Mouse (Mus musculus): ENCODE measurements around the gene Stx16. TPM values are rescaled to one million over a fixed set of nuclear protein-coding genes. Genes with fewer than 3 reads are reported as not detected.

The Stx16 gene
- polyA plus RNA-seq, 1 experiment = 23.4 TPM

DNA sequence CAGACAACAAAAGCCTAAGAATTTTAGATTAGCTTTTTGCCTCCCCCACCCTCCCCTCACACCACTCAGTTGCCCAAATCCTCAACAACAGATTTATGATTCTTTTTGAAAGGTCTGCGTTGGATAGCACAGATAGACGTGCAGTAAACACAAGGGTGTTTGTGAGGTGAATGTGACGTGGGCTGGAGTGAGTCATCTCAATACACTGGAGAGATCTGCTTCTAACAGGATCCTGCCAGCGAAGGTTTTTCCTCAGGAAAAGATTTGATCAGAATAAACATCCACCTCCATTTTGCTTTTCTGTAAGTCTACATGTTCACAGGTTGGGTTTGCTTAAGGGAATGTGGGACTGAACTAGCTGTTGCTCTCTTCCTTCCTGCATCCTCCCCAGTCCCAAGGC is 27.4 kb downstream of the Stx16 start:
- Histone ChIP-seq H3K4me3 (ENCODE audit: low read depth, low read length) (no peak overlapping the region), H3K27ac (ENCODE audit: insufficient read depth, low read depth, low read length) (no peak overlapping the region), H3K27me3 (ENCODE audit: control insufficient read depth, insufficient read depth, low read length) (no peaks in the 10 kb centered on the region), H3K4me1 (ENCODE audit: control insufficient read depth, insufficient read depth, insufficient read length, low read length) (peaks cover 10% of the 10 kb centered on the region; the same call in 1 of the 2 replicates), H3K36me3 (ENCODE audit: control insufficient read depth, insufficient read depth, low read length) (peaks cover 9% of the 10 kb centered on the region)
- WGBS = 85% methylated on average over 4 of the region's 4 CpGs
- no peak for TF ChIP-seq POLR2A (IDR thresholded peaks at IDR 0.05; ENCODE audit: low read depth, low read length)
- no peak for TF ChIP-seq CTCF (IDR thresholded peaks at IDR 0.05; ENCODE audit: extremely low read depth, insufficient read length, insufficient replicate concordance, low read depth, low read length)

GRCm38 (mm10) chr2:174107375-174107774 is 31.3 kb downstream of the Stx16 start:
- 27% methylated on average over 3 of the region's 3 CpGs for WGBS
- Histone ChIP-seq H3K27ac (ENCODE audit: insufficient read depth, low read depth, low read length) (peak overlapping the region; percentile 83), H3K4me1 (ENCODE audit: control insufficient read depth, insufficient read depth, insufficient read length, low read length) (peaks cover 21% of the 10 kb centered on the region), H3K36me3 (ENCODE audit: control insufficient read depth, insufficient read depth, low read length) (no peaks in the 10 kb centered on the region), H3K27me3 (ENCODE audit: control insufficient read depth, insufficient read depth, low read length) (no peaks in the 10 kb centered on the region), H3K4me3 (ENCODE audit: low read depth, low read length) (no peak overlapping the region)
- TF ChIP-seq POLR2A (IDR thresholded peaks at IDR 0.05; ENCODE audit: low read depth, low read length) (no peak), CTCF (IDR thresholded peaks at IDR 0.05; ENCODE audit: extremely low read depth, insufficient read length, insufficient replicate concordance, low read depth, low read length) (no peak)

GRCm38 (mm10) chr2:174109991-174110782 is 34.1 kb downstream of the Stx16 start, which contains the start of gene Npepl1:
Gene Npepl1, plus strand, starts transcription at chr2:174110349.
- no peaks in the 10 kb centered on the region for H3K27me3 ChIP-seq (ENCODE audit: control insufficient read depth, insufficient read depth, low read length)
- peaks cover 15% of the 10 kb centered on the region for H3K36me3 ChIP-seq (ENCODE audit: control insufficient read depth, insufficient read depth, low read length)
- H3K27ac ChIP-seq (ENCODE audit: insufficient read depth, low read depth, low read length) = peak within 1 kb of the TSS; percentile 80
- peak within 1 kb of the TSS; percentile 90 for H3K4me3 ChIP-seq (ENCODE audit: low read depth, low read length)
- TF ChIP-seq POLR2A (IDR thresholded peaks at IDR 0.05; ENCODE audit: low read depth, low read length) = no peak; the same call in 1 of the 2 replicates
- peak; percentile 43; the same call in 1 of the 2 replicates for TF ChIP-seq CTCF (IDR thresholded peaks at IDR 0.05; ENCODE audit: extremely low read depth, insufficient read length, insufficient replicate concordance, low read depth, low read length)
- peaks cover 21% of the 10 kb centered on the region for H3K4me1 ChIP-seq (ENCODE audit: control insufficient read depth, insufficient read depth, insufficient read length, low read length)
- WGBS = 1% methylated on average over 90 of the region's 90 CpGs

- peaks cover 21% of the 10 kb centered on the region for H3K36me3 ChIP-seq (ENCODE audit: control insufficient read depth, insufficient read depth, low read length)
- 36% methylated on average over 33 of the region's 33 CpGs for WGBS
- peaks cover 21% of the 10 kb centered on the region for H3K4me1 ChIP-seq (ENCODE audit: control insufficient read depth, insufficient read depth, insufficient read length, low read length)
- H3K27ac ChIP-seq (ENCODE audit: insufficient read depth, low read depth, low read length) = peak overlapping the region; percentile 40
- no peak for TF ChIP-seq POLR2A (IDR thresholded peaks at IDR 0.05; ENCODE audit: low read depth, low read length)
- TF ChIP-seq CTCF (IDR thresholded peaks at IDR 0.05; ENCODE audit: extremely low read depth, insufficient read length, insufficient replicate concordance, low read depth, low read length) = no peak
- H3K27me3 ChIP-seq (ENCODE audit: control insufficient read depth, insufficient read depth, low read length) = no peaks in the 10 kb centered on the region
- peak overlapping the region; percentile 90 for H3K4me3 ChIP-seq (ENCODE audit: low read depth, low read length)
Measured at GRCm38 (mm10) chr2:174110783-174111549, 34.9 kb downstream of the Stx16 start.

DNA sequence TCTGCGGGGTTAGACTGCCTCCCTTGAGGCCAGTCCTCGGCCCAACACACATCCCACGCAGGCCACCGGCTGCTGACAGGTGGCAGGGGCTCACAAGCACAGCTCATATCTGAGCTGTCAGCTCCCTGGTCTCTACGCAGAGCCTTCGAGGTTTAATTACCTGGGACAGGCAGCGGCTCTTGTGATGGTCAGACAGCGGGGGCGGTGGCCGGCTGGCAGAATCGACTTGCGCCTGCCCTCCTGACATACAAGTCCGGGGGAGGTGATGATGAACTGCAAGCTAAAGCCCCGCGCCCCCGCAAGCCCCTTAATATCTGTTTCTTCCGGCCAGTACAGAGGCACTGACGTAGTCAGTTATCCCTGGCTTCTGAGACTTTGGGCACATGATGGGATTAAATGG is 36.8 kb downstream of the Stx16 start:
- TF ChIP-seq POLR2A (IDR thresholded peaks at IDR 0.05; ENCODE audit: low read depth, low read length) (no peak), CTCF (IDR thresholded peaks at IDR 0.05; ENCODE audit: extremely low read depth, insufficient read length, insufficient replicate concordance, low read depth, low read length) (no peak)
- Histone ChIP-seq H3K27ac (ENCODE audit: insufficient read depth, low read depth, low read length) (no peak overlapping the region), H3K4me3 (ENCODE audit: low read depth, low read length) (no peak overlapping the region), H3K4me1 (ENCODE audit: control insufficient read depth, insufficient read depth, insufficient read length, low read length) (peaks cover 11% of the 10 kb centered on the region), H3K27me3 (ENCODE audit: control insufficient read depth, insufficient read depth, low read length) (no peaks in the 10 kb centered on the region), H3K36me3 (ENCODE audit: control insufficient read depth, insufficient read depth, low read length) (peaks cover 33% of the 10 kb centered on the region)
- WGBS = 92% methylated on average over 18 of the region's 18 CpGs

GRCm38 (mm10) chr2:174114148-174114864 is 38.2 kb downstream of the Stx16 start:
- Histone ChIP-seq H3K4me1 (ENCODE audit: control insufficient read depth, insufficient read depth, insufficient read length, low read length) (peaks cover 11% of the 10 kb centered on the region), H3K27me3 (ENCODE audit: control insufficient read depth, insufficient read depth, low read length) (no peaks in the 10 kb centered on the region), H3K27ac (ENCODE audit: insufficient read depth, low read depth, low read length) (no peak overlapping the region), H3K4me3 (ENCODE audit: low read depth, low read length) (no peak overlapping the region), H3K36me3 (ENCODE audit: control insufficient read depth, insufficient read depth, low read length) (peaks cover 41% of the 10 kb centered on the region)
- TF ChIP-seq CTCF (IDR thresholded peaks at IDR 0.05; ENCODE audit: extremely low read depth, insufficient read length, insufficient replicate concordance, low read depth, low read length) = no peak
- no peak for TF ChIP-seq POLR2A (IDR thresholded peaks at IDR 0.05; ENCODE audit: low read depth, low read length)
- 85% methylated on average over 12 of the region's 12 CpGs for WGBS

Data from small intestine, adult 2 months (tissue).